Mouse (Mus musculus): Measurements from ENCODE around the gene Lrrtm3.

- TF ChIP-seq CTCF (IDR thresholded peaks at IDR 0.05; ENCODE audit: extremely low read depth, insufficient read length, insufficient replicate concordance, low read depth, low read length) (no peak), POLR2A (IDR thresholded peaks at IDR 0.05; ENCODE audit: low read depth, low read length) (no peak)
These were observed 111.1 kb downstream of the Lrrtm3 start for GRCm38 (mm10) chr10:63978969-63979368.
